Mouse (Mus musculus): ENCODE data around the gene Gm37240.

Gene Gm37240

DNA sequence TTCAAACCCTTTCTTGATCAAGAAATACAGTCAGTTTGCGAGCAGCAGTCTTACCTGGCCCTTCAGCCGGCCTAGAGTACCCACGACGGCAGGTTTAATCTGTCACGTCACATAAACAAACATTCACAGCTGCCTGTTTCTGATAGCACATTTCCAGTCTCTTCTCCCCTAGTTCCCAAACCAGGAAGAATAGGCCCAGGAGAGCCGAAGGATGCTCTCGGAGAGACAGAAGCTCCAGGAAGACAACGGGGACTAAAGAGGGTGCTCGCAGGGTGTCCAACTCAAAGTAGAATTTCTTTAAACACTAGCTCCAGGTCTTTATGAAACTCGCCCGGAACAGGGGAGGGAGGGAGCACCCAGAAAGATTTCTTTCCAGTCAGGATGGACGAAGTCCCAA is 1408.4 kb downstream of the Gm37240 start:
- no peak for DNase-seq

DNA sequence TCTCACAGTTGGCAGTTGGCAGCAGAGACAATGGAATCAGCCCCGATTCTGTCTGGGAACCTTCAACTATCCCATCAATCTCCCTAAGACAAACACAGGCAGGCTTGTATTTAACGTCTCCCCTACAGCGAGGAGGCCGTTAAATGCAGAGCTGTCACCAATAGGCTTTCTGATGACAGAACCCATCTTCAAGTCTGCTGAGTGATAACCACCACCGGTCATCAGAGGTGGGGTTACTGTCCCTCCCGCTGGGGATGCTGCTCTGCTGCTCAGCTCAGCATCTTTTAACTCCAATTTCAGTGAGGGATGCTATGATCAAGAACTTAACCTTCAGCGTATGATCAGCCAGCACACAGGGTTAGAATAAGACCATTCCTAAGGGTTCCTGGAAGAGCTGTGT is 1409.1 kb downstream of the Gm37240 start:
- no peak for DNase-seq

DNA sequence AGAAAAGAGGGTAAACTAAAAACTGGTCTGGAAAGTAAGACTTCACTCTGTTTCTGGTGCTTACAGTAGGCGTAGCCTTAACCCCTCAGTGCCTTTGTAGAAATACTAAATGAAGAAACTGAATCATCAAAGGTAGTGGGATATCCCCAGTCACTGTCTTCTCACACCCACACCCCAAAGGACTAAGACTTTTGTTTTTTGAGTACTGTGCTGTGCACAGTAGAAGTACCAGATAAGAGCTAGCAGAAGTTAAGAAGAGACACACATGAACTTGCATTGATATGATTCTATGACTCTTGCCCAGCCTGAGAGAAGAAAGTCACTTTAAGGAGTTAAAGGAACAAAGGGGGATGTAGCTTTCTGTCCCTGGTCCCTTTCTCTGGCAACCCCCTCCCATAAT is 1409.8 kb downstream of the Gm37240 start:
- DNase-seq: no peak

DNA sequence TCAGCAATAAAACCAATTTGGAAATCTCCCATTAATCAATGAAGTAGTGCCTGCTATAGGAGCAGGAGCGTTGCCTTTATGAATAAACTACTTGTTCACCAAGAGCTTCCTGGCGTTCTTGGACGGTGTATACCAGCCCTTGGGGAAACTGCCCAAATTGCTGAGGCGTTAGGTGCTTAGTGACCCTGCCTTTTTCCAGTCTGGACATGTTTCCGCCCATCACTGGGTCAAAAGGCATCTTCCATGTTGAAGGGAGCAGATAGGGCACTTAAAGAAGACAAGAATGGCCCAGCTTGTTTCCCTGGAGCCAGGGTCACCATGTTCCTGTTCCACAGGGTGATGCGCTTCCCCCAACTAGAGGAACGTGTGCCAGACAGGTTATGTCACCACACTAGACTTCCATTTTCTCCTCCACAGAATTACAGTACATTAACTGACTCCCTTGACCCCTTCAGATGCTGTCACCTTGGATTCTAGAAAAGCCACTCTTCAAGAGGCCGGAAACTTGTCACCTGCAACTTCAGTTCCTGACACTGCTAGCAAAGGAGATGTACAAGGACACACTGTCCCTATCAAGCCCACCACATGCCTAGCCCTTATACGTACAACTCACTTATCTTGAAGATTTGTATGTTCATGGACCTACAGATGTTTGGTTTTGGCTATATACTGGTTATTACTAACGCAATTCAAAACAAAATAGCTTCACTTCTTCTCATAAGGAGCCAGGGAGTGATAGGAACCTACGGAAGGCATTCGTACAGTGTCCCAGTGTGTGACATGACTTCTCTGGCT is 1412.1 kb downstream of the Gm37240 start:
- DNase-seq: no peak

DNA sequence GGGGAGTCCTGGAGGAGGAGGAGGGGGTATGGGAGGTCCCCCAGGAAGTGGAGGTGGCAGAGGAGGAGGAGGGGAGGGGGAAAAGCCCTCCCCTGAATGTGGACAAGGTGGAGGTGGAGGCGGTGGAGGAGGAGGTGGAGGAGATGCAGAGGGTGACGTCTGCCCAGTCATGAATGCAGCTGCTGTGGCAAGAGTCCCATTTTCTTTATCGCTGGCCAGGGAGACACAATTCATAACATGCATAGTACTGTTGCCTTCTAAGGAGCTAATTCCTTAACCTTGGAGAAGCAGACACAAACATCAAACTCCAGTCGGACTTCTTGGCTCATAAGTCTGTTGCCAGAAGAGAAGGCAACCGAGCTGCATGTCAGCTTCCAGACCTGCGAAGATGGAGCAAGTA is 1412.9 kb downstream of the Gm37240 start:
- DNase-seq: no peak

DNA sequence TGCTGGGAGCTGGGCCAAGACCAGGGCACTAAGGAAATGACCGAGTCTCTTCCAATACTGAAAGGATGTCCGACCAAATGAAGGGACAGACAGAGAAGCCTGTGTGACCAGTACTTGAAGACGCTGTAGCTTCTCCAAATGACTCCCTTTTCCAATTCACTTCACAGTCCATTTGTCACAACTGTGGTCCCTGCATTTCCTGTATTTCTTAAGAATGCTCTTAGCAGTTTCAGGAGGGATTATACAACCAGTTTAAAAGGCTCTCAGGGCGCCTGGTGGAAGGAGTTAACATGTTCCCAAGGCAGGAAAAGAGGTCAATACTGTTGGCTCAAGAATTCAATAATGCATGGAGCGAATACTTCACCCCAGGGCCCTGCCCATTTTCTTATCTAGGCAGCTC is 1414.4 kb downstream of the Gm37240 start:
- no peak for DNase-seq

DNA sequence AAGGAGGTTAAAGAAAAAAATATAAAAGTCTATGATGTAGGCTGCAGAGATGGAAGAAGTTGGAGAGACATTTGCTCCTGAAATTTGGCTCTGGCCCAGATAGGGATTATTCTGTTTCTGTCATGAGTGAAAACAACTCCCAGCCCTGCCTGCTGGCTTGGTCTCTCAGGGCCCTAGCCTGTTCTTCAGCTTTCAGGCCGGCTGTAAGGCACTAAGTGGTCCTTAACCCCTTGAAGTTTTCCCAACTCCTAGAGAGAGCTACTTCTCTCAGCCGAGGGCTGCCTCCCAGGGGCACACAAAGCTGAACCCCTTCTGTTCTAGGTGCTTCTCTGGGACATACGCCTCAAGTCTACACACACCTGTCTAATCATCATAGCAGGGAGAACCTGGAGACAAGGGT is 1414.8 kb downstream of the Gm37240 start:
- no peak for DNase-seq

DNA sequence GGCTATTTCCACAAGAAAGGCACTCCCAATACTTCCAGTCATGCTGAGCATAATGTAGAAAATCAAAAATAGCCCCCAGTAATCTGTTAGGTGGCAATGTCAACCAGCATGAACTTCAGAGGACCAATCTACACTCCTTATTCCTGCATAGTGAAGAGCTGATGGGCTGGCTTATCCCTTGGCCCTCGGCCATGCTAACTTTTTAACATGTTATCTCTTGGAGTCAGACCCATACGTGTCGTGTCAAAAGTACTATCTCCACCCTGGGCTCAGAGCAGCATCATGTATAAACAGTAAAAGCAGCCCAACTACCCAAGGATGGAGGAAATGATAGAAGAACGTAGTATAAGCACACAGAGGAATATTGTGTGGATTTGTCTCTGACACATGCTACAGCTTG is 1416.2 kb downstream of the Gm37240 start:
- no peak for DNase-seq

DNA sequence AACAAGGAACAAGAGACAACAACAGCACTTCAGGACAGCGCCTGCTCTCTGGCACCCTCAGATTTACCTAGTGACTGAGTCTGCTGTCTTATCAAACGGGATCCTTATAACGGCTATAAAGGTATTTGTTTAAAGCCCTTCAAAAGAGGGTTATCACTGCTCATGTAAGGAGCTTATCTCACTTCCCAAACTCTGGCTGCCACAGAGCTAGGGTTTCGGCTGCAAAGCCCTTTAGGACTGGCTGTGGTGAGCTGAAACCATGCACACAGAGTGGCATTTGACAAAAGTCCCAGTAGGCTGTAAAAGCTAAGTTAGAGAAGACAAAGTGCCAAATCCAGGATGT is 1419.2 kb downstream of the Gm37240 start:
- no peak for DNase-seq

DNA sequence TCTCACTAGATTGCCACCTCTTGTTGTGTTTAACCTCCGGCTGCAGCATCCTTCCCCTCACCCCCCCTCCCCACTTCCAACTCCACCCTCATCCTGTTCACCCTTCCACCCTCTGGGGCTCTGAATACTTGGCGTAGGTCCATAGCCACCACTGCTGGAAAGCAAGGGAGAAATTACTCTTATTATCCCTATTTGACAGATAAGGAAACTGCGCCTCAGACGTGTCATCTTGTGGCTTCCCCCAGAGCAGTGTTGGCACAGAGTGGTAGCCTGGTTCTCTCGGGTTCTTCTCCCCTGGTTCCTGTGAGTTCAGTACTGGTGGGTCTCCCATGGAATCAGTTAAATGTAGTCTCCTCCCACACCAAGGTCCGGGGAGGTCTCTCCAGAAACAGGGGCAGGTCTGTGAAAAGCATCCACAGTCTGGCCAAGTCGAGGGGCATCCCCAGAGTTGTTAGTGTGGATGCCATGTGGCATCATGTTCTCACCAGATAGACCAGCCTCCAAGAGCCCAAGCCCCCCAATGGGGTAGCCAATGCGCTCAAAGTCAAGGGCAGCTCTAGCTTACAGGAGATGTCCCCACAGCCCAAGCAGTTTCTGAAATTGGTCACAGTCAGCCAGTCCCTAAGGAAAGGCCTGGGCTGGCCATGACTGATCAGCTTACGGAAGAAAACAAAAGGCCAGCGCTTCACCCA is 1419.8 kb downstream of the Gm37240 start:
- DNase-seq: no peak

DNA sequence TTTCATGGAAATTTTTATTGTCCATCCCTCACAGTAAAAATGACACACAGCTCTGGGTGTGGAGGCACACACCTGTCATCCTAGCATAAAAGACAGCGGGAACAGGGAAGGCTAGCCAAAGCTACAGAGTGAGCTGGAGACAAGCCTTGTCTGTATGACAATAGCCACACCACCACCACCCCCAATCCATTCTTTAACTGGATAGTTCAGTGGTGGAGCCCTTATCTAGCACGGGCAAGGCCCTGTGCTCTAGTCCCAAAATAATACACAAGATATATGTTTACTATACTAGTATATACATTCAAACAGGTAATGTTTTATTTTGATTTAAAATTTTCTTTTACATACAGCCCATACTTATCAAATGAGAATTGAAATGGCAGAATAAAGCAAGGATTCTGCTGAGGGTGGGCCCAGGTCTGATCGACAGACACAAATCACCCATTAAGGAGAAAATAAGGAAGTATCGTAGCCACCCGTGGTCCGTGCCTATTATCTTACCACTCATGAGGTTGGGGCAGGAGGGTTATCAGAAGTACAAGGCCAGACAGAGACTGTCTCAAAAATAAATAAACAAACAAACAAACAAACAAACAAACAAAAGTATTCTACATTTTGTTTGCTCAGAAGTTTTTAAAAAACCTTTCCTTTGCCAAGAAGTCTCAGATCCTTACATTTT is 1421.4 kb downstream of the Gm37240 start:
- no peak for DNase-seq

DNA sequence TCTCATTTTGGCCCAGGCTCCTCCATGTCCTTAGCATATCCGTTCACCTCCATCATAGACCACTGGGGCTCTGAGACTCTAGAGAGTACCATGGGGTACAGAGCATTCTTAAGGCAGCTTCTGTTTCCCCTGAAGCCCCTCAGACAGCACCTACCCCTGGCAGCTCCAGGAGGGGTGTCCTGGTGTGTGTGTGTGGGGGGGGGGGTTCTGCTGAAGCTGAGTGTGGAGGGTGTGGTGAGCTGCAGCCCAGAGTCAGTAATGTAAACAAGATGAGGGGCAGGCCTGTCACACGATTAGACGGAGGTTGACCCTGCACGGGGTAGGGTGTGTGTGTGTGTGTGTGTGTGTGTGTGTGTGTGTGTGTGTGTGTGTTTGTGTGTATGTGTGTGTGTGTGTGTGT is 1425.6 kb downstream of the Gm37240 start:
- DNase-seq: no peak

DNA sequence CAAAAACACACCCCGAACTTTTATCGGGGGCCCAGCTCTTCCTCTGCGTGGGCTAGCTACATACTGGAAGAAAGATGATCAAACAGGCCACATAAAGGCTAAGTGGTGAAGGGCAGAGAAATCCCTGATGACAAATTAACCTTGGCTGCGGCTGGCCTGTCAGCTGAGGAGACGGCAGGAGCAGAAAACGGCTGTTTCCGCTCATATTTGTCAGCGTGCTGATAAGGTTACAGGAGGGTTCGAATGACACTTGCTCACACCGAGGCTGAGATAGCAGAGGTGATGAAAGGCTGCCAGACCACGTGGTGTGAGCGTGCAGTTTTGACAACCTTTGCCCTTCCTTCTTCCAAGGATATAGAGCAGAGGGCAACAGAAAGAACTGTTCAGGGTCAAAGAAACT is 1426.4 kb downstream of the Gm37240 start:
- no peak for DNase-seq

DNA sequence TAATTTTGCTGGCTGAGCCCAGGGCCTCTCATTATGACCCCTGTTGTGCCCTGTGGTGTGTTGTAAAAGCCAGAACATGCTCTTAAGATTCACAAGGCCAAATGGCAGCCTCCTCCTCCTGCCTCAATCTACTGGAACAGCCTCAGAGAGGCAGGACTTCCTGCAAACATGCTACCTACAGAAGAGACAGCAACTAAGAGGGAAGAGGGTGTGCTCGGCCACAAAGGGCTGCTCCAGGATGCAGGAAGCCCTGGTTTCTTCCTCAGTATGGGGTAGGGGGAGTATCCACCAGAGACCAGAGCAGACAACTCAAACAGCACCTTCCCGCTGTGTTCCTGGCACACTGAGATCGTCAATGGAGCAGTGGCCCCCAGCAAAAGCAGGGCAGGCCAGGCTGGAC is 1426.8 kb downstream of the Gm37240 start:
- no peak for DNase-seq

DNA sequence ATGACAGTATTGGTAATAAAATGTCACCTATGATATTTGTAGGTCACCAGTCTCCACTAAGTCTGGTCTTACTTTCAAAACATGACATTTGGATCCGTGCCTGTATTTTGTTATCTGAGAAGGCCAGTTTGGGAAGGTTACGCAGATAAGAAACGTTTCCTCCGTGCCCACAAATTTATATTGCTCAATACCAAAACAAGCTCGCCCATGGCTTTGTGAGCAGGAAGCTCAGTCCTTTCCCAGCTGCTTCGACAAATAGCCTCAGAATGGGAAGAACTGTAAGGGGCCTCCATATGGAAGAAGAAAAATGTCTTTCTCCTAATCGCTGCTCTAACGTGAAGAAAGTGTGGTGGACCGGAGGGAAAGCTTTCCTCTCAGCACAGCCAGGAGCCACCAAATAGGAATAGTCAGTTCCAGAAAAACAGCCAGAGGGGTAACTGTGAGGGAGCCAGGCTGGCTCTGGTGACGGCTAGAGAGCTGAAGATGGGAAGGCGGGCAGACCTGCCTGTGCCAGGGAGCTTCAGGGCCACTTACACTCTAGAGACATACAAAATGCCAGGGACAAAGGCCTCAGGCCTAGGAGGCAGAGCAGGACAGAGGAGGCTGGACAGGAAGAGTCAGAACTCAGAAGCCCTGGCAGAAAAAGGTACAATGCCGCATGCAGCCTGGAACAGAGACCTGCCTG is 1431.4 kb downstream of the Gm37240 start:
- DNase-seq: no peak

DNA sequence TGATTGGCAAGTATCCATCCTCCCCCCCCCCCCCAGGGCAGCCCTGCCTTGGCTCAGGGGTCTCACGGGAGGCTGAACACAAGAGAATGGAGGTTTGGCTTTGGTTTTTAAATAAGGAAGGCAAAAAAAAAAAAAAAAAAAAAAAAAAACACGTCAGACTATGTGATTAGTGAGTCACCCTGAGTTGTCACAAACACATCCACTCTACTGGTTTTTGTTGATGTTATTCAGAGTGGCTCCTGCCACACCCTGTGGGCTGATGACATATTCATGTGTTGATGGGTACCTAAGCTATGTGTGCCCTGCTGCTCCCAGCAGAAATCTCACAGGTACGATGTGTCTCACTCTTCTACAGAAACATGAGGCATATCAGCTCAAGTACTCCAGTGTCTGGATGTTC is 1436.7 kb downstream of the Gm37240 start:
- no peak for DNase-seq

DNA sequence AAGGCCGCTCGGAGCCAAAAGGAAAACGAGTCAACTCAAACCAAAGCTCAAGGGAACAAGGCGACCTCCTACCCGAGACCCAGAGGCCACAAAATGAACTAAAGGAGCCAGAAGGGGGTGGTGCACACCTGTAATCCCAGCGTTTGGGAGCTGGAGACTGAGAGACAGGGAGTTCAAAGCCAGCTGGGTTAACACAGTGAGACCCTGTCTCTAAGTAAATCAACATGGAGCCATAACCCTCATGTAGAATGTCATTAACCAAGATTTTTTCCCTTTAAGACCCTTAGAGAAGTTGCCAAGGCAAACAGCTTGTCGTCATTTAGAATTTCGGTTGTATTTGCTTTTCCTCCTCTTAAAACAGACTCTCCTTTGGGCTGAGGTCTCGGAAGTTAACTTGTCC is 1438.3 kb downstream of the Gm37240 start:
- DNase-seq: no peak

DNA sequence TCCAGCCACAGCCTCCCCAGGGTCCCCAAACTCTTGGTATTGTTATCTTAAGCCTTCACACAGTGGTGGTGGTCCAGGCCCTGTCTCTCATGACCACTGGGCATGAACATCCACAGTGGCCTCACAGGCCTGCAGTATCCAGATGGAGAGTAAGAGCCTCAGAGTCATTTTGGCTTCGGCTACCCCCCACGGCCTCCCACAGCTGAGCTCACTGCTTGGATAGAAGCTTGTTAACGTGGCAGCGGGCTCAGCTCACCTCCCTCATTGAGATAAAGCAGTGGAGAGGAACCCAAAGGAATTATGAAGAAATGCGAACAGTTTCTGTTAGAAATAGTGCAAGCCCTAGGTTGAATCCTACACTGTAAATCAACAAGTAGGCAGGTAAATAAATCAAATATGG is 1439.5 kb downstream of the Gm37240 start:
- no peak for DNase-seq
